Mouse (Mus musculus) spleen, adult 2 months (tissue): ENCODE measurements at regions not wholly inside any gene's neighbourhood (a gene's known extent, or its start where the extent isn't known, plus 50 kb on each side); places are given as distances from the start of the nearest gene placed in this dataset.
A peak's percentile ranks its signal among the peaks of the same experiment; 100 is the strongest.

Source experiments
- CTCF ChIP-seq: fragments of 200-500 bp; IDR thresholded peaks from 2 replicates; pipeline ENCODE4 v1.5.1; 2011; ENCODE audit warnings: mild to moderate bottlenecking, inconsistent platforms; ENCODE audit not compliant: insufficient read depth, insufficient read length, insufficient replicate concordance; ENCODE audit errors: extremely low read depth
- POLR2A ChIP-seq: fragments of 200-500 bp; IDR thresholded peaks from 2 replicates; pipeline ENCODE4 v1.6.1; 2011; ENCODE audit warnings: low read depth, low read length, inconsistent platforms

DNA sequence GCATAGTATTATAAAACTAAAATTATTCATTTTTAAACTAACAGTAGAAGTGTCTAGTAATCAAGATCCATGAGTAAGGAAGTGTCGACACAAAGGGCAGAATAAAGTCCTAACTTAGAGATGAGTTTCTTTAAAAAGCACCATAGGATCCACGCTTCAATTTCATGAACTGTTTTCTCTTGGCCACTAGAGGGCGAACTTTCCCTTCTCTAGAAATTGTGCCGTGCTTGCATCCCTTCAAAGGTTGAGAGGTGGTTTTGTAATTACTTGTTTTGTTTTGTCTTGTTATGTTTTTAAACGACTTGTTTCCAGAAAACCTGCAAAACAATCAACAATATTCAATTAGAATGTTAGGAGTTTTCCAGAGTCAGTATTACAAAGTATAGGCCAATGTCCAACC is 253.8 kb downstream of the Pax3 start:
- TF ChIP-seq CTCF (peak; percentile 8; the same call in 1 of the 2 replicates), POLR2A (no peak)
